Mouse (Mus musculus) gonadal fat pad, adult 2 months (tissue): ENCODE results near the gene Acta2. TPM values are rescaled to one million over a fixed set of nuclear protein-coding genes. Genes with fewer than 3 reads are reported as not detected.
A peak's percentile ranks its signal among the peaks of the same experiment; 100 is the strongest.

Source experiments
- DNase-seq: peaks from one replicate; pipeline ENCODE4 v3.0.0-alpha.2; 2012; ENCODE audit warnings: low read depth
- polyA plus RNA-seq: library from polyadenylated mRNA; depleted of rRNA; stranded (reverse); fragments of >200 nt; gene quantifications from 2 replicates; pipeline ENCODE4 v1.2.3, GENCODE M21; 2012

The Acta2 gene
- polyA plus RNA-seq, 1 experiment = 1,418 TPM

DNA sequence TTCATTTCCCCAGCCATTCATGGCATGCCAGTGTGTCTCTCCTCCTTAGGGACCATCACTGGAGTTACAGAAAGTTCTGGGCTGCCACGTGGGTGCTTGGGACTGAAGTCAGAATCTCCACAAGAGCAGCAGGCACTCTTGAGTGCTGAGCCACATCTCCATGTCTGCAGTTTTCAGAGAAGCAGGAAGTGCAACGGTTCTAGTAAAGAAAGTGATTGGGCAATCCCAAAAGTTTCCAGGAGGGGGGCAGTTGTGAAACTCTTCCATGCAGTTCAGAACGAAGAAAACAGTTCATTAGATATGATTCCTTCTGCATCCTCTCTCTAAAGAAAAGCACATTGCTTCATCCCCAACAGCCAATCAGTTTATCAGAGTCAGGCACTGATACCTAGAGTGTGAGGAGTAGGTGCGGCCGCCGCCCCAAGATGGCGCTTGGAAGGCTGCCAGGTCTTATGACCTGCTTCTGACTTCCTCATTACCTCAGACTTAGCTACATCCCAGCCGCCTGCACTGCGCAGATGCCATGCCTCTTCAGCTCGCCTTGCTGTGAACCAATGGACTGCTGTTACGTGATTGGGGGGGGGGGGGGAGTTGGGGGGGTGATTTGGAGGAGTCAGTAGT is 14.8 kb upstream of the Acta2 start:
- DNase-seq = no peak

DNA sequence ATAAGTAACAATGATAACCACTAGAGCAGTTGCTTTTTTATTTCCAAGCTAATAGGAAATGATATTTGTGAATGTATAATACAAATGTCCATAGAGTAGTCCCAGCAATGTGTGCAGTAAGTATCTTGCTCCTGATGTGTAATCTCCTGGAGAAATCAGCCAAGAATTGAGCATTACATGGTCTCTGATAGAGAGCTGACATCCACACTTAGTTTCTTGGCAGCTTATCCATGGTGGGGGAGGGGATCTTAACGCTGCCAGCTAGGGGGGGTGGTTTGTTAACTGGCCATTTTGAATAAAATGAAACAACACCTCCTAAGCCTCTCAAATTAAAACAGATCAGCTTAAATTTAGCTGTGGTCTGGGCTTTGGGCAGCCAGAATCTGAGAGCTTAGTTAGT is 13.6 kb upstream of the Acta2 start:
- no peak for DNase-seq

DNA sequence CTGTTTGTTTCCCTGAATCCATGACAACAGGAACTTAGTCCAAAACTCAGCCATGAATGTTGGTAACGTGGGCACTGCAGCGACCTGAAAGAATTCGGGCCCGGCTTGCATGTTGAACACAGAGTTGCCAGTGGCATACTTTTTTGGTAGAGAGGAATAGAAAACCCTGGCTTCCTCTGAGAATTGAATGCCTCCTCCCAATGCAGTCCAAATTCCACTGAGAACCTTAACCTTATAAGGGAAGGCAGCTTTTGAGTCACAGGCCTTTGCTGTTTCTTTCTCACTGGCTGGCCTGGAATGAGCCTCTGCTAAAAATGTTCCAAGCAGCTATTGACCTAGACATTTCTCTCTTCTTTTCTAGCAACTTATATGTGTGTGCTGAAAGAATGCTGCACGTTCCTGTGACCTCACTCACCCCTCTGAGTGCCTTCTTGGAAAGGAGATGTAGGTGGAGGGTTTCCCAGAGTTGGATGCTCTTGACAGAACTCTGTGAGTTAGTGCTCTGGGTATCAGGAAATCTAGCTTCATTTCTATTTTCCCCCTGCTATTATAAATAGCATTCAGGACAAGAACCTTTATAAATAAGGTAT is 10.3 kb upstream of the Acta2 start:
- DNase-seq = no peak

DNA sequence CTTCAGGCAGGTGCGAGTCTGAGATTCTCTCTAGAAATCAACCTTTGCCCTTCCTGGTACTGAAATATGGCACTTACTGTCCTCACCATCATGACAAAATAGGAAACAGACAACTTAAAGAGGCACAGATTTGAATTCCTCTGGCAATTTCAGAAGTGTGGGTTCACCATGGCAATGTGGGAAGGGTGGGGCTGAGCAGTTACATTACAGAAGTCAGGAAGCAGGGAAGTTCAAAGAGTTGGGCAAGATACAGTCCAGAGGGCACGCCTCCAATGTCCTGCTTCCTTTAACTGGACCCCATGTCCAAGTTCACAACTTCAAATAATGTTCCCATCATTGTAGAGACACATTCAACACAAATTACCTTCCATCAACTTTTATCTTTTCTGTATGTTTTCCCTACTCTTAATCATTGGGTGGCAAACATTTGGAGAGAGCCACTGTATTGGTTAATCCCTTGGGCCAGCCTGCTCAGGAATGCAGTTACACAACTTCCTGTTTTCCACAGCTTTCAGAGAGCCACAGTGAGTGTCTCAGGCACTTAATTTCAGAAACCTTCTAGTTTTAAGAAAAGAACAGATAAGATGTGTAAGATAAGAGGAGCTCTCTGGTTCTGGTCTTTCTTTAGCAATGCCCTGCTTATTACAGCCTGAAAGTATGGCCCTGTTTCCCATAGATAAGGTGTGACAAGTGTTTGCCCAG is 7.0 kb upstream of the Acta2 start:
- DNase-seq = no peak

DNA sequence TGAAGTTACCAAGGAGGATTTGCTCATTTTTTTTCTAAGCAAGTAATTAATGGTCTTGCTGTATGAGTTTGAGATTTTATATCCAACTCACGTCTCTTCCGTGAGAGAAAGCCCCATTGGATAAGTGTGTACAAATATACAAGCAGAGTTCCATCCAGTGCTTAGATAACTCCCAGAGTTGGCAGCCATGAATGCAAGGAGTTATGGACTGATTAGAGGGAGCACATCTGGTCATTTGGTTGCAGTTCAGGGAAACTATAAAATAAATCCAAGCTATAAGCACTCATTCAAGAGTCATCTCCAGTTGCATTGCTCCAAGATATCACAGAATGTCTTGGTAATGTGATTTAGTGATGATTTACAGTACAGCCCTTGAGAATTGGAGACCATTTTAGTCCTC is 1.5 kb upstream of the Acta2 start:
- no peak for DNase-seq

DNA sequence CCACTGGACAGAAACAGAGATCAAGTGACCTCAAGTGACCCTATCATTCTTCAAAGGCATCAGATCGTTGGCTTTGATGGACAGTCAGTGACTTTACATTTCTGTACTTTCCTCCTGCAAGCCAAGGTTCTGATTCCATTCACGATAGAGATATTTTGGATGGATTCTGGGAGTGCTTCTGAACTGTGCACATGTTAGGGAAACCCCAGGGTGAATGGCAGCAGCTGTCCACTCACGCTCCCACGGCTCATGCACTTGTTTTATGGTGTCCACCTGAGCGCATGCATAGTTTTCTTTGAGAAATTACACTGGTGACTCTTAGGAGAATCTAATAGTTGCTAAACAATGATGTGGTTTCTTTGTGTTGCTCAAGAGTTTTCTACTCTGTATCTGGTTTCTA is 759 bp upstream of the Acta2 start:
- no peak for DNase-seq

DNA sequence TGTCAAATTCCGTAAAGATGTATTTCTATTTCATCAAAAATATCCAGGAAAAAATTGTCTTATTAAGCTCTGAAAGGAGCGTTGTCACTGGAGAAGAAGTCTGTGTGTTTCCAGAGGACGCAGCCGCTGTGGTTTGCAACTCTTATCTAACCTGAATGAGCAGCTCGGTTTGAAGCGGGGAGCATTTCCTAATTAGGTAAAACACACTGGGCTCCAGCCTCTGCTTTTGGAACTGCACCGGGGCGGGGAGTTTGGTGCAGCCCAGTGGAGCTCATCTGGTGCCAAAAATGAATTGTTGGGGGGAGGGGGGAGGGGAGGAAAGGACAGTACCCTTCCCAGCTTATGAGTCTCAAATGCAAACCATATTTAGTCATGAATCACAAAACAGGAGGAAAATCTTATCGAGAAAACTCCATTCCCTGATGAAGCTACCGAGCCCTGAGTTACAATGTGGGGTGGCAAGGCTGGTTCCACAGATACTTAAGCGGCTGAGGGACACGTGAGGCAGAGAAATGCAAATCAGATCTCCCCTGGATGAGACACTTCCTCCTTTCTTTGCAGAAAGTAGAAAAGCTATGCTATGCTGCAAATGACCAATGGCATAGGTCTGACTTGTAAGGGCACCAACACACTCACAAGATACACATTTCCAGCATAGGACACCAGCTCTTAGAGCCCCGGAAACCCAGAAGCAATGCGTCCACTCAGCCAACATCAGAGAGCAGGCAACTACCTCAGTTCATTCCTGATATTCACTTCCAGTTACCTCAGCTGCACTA is 1.1 kb downstream of the Acta2 start:
- DNase-seq = no peak

DNA sequence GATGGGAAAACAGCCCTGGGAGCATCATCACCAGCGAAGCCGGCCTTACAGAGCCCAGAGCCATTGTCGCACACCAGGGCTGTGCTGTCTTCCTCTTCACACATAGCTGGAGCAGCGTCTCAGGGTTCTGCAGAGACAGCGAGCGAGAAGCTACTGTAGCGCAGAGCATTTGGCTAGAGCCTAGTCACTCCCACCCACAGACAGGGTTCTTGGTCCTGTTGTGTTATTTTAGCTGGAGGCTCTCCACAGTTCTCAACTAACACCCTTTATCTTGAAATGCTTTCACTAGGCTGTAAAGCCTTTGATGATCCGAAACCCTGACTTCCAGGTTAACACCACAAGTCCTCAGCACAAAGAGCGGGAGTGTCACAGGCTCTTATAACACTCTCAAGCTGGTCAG is 2.9 kb downstream of the Acta2 start:
- no peak for DNase-seq

DNA sequence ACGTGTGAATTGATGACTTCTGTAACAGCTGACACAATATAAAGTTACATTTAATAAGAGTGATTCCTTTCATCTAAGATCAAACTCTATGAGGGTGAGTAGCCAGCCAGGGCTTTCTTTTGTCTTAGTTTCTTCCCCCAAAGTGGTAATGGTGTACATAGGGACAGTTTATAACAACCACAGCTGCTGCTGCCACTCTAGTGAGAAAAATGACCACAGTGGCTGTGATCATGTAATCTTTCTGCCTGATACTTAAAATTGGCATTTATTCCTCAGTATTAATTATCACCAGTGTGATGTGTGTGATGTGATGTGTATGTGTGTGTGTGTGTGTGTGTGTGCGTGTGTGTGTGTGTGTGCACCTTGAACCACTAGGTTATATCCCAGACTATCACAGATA is 3.5 kb downstream of the Acta2 start:
- DNase-seq = no peak

DNA sequence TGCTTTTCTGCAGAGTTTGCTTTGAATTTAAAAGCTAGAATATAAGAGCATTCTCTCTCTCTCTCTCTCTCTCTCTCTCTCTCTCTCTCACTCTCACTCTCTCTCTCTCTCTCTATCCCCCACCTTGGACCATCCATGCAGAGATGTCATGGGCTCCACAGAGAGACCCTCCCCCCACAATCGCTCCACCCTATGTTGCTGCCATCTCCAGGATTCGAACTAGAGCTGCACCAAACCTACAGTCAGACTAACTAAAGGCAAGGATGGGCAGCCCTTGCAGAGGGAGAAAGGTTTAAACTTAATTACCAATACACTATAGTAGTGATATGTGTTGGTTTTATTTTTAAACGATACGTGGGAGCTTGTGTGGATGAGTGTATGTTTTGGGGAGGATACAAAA is 4.8 kb downstream of the Acta2 start:
- no peak for DNase-seq

DNA sequence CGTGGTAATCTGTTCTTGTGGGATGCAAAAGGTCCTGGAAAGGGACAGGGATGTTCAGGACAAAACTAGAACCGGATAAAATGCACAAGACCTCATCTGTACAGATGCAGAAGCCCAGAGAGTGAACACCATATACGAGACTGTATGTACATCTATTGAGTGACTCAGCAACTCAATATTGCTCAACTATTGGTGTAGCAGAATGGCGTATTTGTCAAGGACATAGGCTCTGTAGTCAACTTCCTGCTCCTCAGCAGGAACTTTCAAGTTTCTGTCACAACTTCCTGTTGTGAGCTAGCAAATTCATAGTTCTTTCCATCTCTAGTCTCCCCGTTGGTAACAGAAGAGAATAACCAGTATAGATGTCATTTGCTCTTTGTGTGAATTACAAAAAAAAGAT is 6.8 kb downstream of the Acta2 start:
- no peak for DNase-seq

DNA sequence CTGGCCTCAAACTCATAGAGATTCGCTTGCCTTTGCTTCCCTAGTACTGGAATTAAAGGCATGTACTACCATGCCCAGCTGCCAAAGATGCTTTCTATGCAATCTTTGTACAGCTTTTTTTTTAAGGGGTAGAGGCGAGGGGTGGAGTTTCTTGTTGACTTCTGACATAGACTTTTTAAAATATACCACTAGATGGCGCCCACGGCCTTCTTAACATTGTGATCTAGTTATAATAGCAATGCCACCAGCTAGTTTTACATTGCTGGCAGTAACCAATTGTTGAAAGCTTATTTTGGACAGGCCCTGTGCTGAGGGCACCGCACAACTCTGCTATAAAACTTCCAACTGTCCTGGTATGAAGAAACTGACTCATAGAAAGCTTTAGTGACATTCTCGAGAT is 11.3 kb downstream of the Acta2 start:
- peak; percentile 62 for DNase-seq

DNA sequence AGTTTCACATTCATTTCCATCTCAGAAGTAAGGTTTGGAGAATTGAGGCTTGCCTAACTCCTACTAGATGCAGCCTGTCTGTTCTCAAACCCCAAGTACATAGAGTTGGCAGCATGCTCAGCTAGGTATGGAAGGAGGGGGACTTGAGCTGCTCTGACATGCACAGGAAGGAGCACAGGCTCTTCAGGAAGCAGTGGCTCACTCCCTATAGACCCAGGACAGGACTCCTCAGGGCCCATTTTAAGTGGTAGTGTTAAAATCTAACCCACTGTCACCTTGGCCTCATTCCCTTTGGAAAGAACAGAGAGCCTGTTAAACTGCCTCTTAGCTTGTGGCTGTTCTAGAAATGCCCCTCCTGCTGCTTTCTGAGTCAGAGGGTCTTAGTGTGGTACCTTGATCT is 12.5 kb downstream of the Acta2 start:
- no peak for DNase-seq

DNA sequence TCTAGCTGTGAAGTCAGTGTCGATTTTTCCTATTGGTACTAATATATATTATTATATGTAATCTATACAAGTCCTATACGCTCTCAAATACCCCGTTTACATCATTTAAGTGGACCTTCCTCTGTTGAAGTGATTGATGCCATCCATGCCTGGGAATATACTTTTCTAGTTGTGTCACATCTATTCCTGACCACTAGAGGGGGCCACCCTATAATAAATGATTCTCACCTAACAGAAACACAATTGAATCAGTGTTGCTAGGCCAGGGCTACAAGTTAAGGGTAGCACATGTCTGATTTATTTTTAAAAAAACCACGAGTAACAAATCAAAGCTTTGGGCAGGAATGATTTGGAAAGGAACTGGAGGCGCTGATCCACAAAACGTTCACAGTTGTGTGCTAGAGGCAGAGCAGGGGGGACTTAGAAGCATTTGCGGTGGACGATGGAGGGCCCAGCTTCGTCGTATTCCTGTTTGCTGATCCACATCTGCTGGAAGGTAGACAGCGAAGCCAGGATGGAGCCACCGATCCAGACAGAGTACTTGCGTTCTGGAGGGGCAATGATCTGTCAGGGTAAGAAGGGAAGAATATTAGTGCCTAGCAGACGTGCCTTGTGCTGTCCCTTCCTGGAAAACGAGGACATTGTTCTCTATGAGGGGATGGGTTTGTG is 14.0 kb downstream of the Acta2 start:
- no peak for DNase-seq

DNA sequence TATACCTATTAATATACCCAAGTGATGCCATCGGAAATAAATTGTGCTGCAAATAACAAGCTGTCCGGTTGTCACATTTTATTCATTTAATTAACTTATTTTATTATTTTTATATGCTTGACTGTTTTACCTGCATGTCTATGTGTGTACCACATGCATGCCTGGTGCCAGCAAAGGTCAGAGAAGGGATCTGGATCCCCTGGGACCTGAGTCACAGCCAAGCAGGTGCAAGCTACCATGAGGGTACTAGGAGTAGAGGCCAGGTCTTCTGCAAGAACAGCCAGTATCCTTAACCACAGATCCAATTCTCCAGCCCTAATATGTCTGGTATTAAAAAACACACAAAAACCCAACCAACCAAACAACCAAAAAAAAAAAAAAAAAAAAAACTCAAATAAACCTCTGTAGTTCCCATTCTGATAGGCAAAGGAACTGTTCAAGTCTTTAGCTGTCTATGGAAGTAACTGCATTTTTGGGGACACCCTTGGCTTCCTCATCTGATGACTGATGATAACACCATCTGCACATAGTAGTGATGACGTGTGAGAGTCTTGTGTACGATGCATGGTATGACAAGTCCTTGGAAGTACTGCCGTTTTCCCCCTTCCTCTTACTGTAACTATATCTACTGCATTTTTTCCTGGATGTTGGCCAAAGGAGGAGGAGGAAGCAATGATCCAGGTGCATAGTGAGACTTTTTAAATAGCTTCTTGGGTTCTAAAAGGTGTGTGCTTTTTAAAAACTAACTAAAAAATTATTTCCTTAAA is 14.9 kb downstream of the Acta2 start:
- no peak for DNase-seq

DNA sequence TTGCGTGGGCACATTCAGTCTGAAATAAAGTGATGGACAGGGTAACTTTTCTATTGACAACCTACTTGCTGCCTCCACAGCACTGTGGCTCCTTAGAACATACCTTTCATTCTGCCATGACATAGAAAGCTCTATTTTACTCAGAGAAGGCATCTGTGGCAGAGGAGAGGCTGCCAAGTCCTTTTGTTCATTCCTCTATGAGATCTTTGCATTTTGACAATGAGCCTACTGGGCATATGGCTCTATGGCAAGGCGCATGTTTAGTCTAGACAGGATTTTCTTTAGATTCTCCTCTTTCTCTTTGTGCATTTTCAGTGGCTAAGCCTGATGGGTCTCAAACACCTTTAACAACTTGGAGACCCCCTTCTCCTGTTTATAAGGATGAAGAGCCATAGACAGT is 17.6 kb downstream of the Acta2 start:
- DNase-seq = no peak

DNA sequence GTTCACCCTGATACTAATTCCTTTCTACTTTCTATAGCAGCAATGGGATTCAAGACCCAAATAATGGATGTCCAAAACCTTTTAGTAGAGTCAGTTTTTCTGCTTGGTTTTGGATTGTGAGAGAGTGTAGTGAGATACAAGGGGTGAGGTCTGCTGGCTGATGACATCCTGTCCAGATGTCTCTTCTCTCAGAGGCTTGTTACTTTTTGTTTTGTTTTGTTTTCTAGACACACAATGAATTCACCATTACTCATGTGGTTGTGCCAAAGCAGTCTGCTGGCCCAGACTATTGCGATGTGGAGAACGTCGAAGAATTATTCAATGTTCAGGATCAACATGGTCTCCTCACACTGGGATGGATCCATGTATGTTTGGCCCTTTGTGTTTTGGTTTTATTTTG is 19.3 kb downstream of the Acta2 start:
- no peak for DNase-seq

DNA sequence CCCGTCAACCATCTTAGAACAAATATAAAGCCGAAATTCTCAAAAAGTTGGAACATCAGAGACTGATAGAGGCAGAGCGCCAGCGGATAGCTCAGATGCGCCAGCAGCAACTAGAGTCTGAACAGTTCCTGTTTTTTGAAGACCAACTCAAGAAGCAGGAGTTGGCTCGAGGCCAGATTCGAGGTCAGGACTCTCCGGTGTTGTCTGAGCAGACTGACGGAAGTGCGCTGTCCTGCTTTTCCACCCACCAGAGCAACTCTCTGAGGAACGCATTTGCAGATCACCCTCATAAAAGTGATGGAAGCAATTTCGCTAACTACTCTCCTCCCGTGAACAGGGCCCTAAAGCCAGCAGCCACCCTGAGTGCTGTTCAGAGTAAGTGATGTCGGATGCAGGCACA is 21.4 kb downstream of the Acta2 start:
- DNase-seq = no peak

DNA sequence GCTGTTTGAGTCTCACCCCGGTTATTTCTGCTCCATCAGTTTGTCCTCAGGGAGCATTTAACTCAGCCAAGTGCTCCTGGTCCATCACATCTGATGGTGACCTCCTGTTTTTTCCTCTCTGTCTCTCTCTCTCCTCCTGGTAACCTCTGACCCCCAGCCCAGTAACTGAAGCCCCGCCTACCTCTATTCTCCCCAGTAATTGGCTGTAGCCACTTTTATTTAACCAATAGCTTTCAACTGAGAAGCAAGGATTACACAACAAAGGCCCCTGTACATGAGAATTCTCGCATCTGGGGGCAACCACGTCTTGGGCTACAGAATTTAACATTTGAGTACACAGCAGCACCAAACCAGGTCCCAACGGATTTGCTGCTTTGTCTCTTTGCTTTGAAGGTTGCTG is 23.1 kb downstream of the Acta2 start:
- DNase-seq = no peak

DNA sequence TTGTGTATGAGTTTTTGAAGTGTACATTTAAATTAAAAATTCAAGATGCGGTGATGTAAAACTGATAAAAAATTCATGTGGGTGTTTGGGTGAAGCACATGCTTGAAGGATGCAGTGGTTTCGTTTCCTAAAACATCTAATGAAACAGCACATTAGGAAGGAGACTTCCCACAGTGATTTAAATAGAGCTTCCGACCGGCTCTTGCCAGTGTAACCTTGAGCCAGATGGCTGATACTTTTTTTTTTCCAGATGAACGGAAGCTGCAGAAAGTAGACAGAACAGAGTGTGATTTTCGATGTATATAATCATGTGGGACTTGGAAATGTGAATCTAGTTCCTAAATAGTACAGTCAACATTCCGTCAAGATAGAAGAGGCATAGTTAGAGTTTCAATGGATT is 23.8 kb downstream of the Acta2 start:
- DNase-seq = no peak

DNA sequence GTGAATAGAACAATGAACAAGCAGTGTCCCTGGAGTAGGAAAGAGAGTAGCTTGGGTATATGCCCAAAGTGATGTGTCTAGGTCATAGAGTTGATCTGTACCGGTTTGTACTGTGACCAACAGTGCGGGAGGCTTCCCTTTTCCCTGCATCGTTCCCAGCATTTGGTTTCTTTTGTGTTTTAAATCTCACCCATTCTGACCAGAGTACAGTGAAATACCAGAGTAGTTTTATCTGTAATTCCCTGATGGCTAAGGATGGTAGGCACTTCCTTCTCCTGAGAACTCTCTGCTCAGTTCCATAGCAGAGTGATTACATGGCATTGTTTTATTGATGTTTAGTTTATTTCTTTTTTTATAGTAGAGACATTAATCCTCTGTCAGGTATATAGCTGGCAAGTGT is 32.6 kb downstream of the Acta2 start:
- no peak for DNase-seq
